Mouse (Mus musculus): ENCODE data around the gene Cmss1. TPM values are rescaled to one million over a fixed set of nuclear protein-coding genes. Genes with fewer than 3 reads are reported as not detected.
A peak's percentile ranks its signal among the peaks of the same experiment; 100 is the strongest.

Gene Cmss1
- polyA plus RNA-seq, 1 experiment from 2014 or later: 67.9 TPM

- Histone ChIP-seq H3K4me3 (ENCODE audit: low read depth, low read length) (no peak overlapping the region), H3K27ac (ENCODE audit: low read depth) (no peak overlapping the region), H3K36me3 (ENCODE audit: insufficient read depth) (no peaks in the 10 kb centered on the region), H3K27me3 (ENCODE audit: insufficient read depth, low read length) (no peaks in the 10 kb centered on the region), H3K9ac (no peak overlapping the region), H3K4me1 (ENCODE audit: insufficient read depth) (no peaks in the 10 kb centered on the region), H3K9me3 (ENCODE audit: low read depth, low read length) (no peaks in the 10 kb centered on the region), H3K4me2 (no peak overlapping the region)
- no peak for TF ChIP-seq CTCF (IDR thresholded peaks at IDR 0.05; ENCODE audit: low read depth)
- ATAC-seq (ENCODE audit: insufficient read depth) (peak; percentile 31; the same call in 1 of the 2 replicates), DNase-seq (peak; percentile 45)
- 71% methylated on average over 4 of the region's 4 CpGs for WGBS
Measured at GRCm38 (mm10) chr16:57597295-57597957, 9.2 kb downstream of the Cmss1 start.

DNA sequence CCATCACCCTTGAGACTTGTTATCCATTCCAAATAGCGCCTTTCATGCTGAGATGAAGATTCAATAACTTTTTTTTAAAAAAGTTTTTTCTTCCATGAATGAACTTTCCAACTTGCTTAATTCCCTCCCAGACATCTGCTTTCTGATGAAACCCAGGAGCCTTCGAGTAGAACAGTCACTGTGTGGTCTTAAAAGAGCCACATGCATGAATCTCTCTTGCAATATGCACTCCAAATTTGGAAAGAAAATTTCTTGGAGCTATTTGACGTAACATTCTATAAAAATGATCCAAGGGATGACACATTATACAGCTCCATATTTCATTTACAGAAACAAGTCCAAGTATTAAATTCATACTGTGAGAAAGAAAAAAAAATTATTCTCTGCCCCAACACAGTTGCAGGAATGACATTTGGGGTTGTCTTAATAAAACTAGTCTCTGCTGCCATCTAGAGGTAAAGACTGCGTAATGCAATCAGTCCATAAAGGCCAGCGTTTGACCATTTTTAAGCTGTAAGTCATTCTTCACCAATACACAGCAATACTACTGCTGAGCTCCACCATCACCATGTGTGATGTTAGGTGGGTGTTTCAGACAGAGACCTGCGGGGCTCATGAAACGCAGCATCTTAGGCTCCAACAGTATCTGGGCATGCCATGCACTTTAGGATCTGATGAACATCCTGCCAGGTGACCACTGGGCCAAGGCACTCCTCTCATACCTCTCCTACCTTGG, 13.1 kb downstream of the Cmss1 start:
- DNase-seq (peak; percentile 91), ATAC-seq (ENCODE audit: insufficient read depth) (peak; percentile 52; the same call in 1 of the 2 replicates)

GRCm38 (mm10) chr16:57585201-57585600, 21.5 kb downstream of the Cmss1 start:
- WGBS: 18% methylated on average over 3 of the region's 3 CpGs
- H3K27me3 ChIP-seq (ENCODE audit: insufficient read depth, low read length): no peaks in the 10 kb centered on the region
- H3K36me3 ChIP-seq (ENCODE audit: insufficient read depth): no peaks in the 10 kb centered on the region
- no peaks in the 10 kb centered on the region; the same call in 1 of the 2 replicates for H3K4me1 ChIP-seq (ENCODE audit: insufficient read depth)
- no peak for TF ChIP-seq CTCF (IDR thresholded peaks at IDR 0.05; ENCODE audit: low read depth)
- H3K4me2 ChIP-seq: no peak overlapping the region
- H3K27ac ChIP-seq (ENCODE audit: low read depth): peak overlapping the region; percentile 36; the same call in 1 of the 2 replicates
- ATAC-seq (ENCODE audit: insufficient read depth): no peak
- no peak overlapping the region for H3K4me3 ChIP-seq (ENCODE audit: low read depth, low read length)
- no peak overlapping the region for H3K9ac ChIP-seq
- no peaks in the 10 kb centered on the region for H3K9me3 ChIP-seq (ENCODE audit: low read depth, low read length)
- peak; percentile 68 for DNase-seq

More for the DNA sequence above, 13.1 kb downstream of the Cmss1 start:
- Histone ChIP-seq H3K27me3 (ENCODE audit: insufficient read depth, low read length) (no peaks in the 10 kb centered on the region), H3K9me3 (ENCODE audit: low read depth, low read length) (no peaks in the 10 kb centered on the region), H3K4me3 (ENCODE audit: low read depth, low read length) (no peak overlapping the region), H3K9ac (no peak overlapping the region), H3K4me2 (no peak overlapping the region), H3K27ac (ENCODE audit: low read depth) (no peak overlapping the region), H3K4me1 (ENCODE audit: insufficient read depth) (no peaks in the 10 kb centered on the region), H3K36me3 (ENCODE audit: insufficient read depth) (no peaks in the 10 kb centered on the region)
- TF ChIP-seq CTCF (IDR thresholded peaks at IDR 0.05; ENCODE audit: low read depth): peak; percentile 81
- 38% methylated on average over 7 of the region's 7 CpGs for WGBS

DNA sequence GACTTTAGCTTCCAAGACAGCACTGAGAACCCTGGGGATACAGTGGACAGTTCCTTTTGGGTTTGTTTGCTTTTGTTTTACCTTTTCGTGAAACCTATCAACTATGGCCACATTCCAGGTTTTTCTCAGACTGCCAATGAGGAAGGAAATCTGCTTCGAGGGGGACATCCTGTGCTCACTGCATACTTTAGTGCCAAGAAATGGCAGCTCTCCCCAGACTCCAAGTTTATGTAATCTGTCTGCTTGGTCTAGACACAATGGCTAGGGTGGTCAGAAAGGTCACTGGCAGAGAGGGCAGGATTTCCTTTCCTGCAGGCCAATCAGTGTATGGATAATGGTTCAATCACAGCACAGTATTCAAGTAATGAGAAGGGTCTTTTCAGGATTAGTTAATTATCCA, 24.7 kb downstream of the Cmss1 start:
- H3K36me3 ChIP-seq (ENCODE audit: insufficient read depth): no peaks in the 10 kb centered on the region
- peak; percentile 68 for DNase-seq
- H3K27me3 ChIP-seq (ENCODE audit: insufficient read depth, low read length): no peaks in the 10 kb centered on the region
- H3K9ac ChIP-seq: no peak overlapping the region
- WGBS: 52% methylated on average over 2 of the region's 2 CpGs
- H3K27ac ChIP-seq (ENCODE audit: low read depth): no peak overlapping the region
- H3K4me1 ChIP-seq (ENCODE audit: insufficient read depth): no peaks in the 10 kb centered on the region; the same call in 1 of the 2 replicates
- TF ChIP-seq CTCF (IDR thresholded peaks at IDR 0.05; ENCODE audit: low read depth): no peak
- ATAC-seq (ENCODE audit: insufficient read depth): peak; percentile 48; the same call in 1 of the 2 replicates
- no peak overlapping the region for H3K4me3 ChIP-seq (ENCODE audit: low read depth, low read length)
- H3K9me3 ChIP-seq (ENCODE audit: low read depth, low read length): no peaks in the 10 kb centered on the region
- H3K4me2 ChIP-seq: no peak overlapping the region

GRCm38 (mm10) chr16:57580041-57580440, 26.6 kb downstream of the Cmss1 start:
- no peak for TF ChIP-seq CTCF (IDR thresholded peaks at IDR 0.05; ENCODE audit: low read depth)
- 61% methylated on average over 7 of the region's 7 CpGs for WGBS
- Histone ChIP-seq H3K27ac (ENCODE audit: low read depth) (no peak overlapping the region), H3K9ac (no peak overlapping the region), H3K4me3 (ENCODE audit: low read depth, low read length) (no peak overlapping the region), H3K4me1 (ENCODE audit: insufficient read depth) (no peaks in the 10 kb centered on the region), H3K4me2 (no peak overlapping the region), H3K9me3 (ENCODE audit: low read depth, low read length) (no peaks in the 10 kb centered on the region), H3K27me3 (ENCODE audit: insufficient read depth, low read length) (no peaks in the 10 kb centered on the region), H3K36me3 (ENCODE audit: insufficient read depth) (peaks cover 3% of the 10 kb centered on the region; the same call in 1 of the 2 replicates)
- peak; percentile 32 for DNase-seq
- ATAC-seq (ENCODE audit: insufficient read depth): peak; percentile 80

DNA sequence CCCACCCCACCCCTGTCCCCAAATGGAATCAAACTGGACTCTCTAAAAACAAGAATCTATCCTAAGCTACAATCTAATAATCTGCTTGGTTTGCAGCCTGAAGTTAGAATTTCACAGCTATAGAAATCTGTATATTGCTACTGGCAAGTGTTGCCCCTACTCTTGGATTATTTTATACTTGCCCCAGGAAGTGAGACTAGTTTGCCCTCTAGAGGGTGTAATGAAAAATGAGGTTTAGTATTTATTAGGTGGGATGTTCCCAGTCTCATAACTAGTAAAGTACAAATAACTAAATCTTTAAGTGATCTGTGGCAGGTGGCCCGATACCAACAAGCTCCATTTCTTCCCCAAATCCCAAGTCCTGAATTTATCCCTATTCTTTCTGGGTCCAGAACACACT, 29.1 kb downstream of the Cmss1 start:
- no peak for ATAC-seq (ENCODE audit: insufficient read depth)
- H3K36me3 ChIP-seq (ENCODE audit: insufficient read depth): peaks cover 9% of the 10 kb centered on the region
- peak; percentile 30 for TF ChIP-seq CTCF (IDR thresholded peaks at IDR 0.05; ENCODE audit: low read depth)
- WGBS: 89% methylated on average over 1 of the region's 1 CpGs
- no peaks in the 10 kb centered on the region for H3K4me1 ChIP-seq (ENCODE audit: insufficient read depth)
- H3K4me2 ChIP-seq: no peak overlapping the region
- no peak for DNase-seq
- H3K27me3 ChIP-seq (ENCODE audit: insufficient read depth, low read length): no peaks in the 10 kb centered on the region
- H3K4me3 ChIP-seq (ENCODE audit: low read depth, low read length): no peak overlapping the region
- H3K9me3 ChIP-seq (ENCODE audit: low read depth, low read length): no peaks in the 10 kb centered on the region
- H3K9ac ChIP-seq: no peak overlapping the region
- H3K27ac ChIP-seq (ENCODE audit: low read depth): no peak overlapping the region

DNA sequence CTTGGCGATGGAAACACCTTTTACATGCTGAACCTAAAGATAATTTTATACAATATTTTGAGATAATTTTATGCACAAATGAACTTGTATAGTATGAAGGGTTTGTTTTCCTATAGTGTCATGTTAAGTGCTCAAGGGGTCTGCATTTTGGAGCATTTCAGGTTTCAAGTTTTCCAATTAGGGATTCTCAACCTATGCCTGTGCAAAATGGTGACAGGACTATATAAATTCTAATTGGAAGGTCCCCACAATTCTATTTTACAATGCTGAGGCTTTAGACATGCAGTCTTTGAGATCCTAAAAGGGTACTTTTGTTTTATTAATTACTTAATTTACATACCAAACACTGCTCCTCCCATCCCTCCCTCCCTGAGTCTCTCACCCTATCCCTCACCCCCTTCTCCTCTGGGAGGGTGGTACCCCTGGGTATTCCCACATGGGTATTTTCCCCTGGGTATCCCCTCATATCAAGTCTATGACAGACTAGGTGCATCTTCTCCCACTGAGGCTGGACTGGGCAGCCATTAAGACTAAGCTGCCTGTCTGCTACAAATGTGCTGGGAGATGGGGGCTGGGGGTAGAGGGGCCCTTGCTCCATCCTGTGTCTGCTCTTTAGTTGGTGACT, 30.8 kb downstream of the Cmss1 start:
- ATAC-seq (ENCODE audit: insufficient read depth): no peak
- Histone ChIP-seq H3K27me3 (ENCODE audit: insufficient read depth, low read length) (no peaks in the 10 kb centered on the region), H3K9ac (no peak overlapping the region), H3K9me3 (ENCODE audit: low read depth, low read length) (no peaks in the 10 kb centered on the region), H3K4me3 (ENCODE audit: low read depth, low read length) (no peak overlapping the region), H3K36me3 (ENCODE audit: insufficient read depth) (peaks cover 19% of the 10 kb centered on the region), H3K27ac (ENCODE audit: low read depth) (no peak overlapping the region), H3K4me1 (ENCODE audit: insufficient read depth) (no peaks in the 10 kb centered on the region), H3K4me2 (no peak overlapping the region)
- DNase-seq: no peak
- TF ChIP-seq CTCF (IDR thresholded peaks at IDR 0.05; ENCODE audit: low read depth): no peak
- 82% methylated on average over 1 of the region's 1 CpGs for WGBS
